Mouse (Mus musculus): ENCODE results near the gene Zfp11. TPM values are rescaled to one million over a fixed set of nuclear protein-coding genes. Genes with fewer than 3 reads are reported as not detected.
A peak's percentile ranks its signal among the peaks of the same experiment; 100 is the strongest.

Zfp11 gene
- polyA plus RNA-seq (2015; fragmentation: Nextera tagmentation; extraction: Ambion mirVana) = 4.1 and 4.3 TPM in 2 replicates

DNA sequence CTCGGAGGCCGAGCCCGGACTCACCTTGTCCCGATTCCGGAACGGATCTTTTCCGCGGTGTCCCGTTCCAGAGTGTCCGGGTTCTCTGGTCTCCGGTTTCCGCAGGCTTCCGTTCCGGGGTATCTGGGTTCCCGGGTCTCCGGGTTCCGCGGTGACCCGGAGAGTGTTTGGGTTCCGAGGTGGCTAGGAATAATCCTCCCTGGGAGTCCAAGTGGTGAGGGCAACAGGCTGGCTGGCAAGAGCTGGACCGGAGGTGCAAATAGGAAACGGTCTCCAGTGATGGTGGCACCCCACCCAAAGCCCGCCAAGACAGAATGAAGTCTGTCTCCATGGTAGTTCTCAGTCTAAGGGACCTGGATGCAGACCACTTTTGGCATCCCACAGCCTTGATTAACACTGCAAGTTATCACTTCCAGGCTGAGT, at the start of gene Zfp11:
TSS of gene Zfp11 (minus strand) at position 64 of the 423 bp plus-strand sequence.
- H3K9me3 ChIP-seq (replicated peaks; ENCODE audit: control insufficient read depth, low read length) = no peaks in the 10 kb centered on the region; the same call in 1 of the 2 replicates
- H3K27ac ChIP-seq (ENCODE audit: low read length) = no peak within 1 kb of the TSS
- 2% methylated on average over 23 of the region's 23 CpGs for WGBS

DNA sequence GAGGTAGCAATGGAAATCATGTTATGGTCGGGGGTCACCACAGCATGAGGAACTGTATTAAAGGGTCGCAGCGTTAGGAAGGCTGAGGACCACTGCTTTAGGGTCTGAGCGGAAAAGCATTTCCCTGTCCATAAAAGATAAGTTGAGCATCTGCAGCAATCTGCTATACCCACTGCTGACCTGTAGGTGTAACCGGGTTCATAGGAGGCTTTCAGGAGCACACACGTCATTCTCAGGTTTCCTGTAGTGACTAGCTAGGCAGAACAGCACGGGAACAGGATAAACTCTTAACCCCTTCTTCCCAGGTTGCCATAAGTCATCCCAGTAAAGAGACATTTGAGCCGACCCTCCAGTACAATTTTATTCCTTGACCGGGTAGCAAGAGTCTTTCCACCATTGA, 47.1 kb upstream of the Zfp11 start:
- ATAC-seq (ENCODE audit: insufficient read depth, low FRiP score) = no peak
- H3K9ac ChIP-seq (ENCODE audit: low read length) = no peak overlapping the region
- H3K9me3 ChIP-seq (replicated peaks; ENCODE audit: control insufficient read depth, low read length) = no peaks in the 10 kb centered on the region
- peaks cover 8% of the 10 kb centered on the region for H3K4me1 ChIP-seq (ENCODE audit: control insufficient read depth, insufficient read depth, low read length)
- 74% methylated on average over 9 of the region's 9 CpGs for WGBS
- no peak overlapping the region for H3K27ac ChIP-seq (ENCODE audit: low read length)
- H3K27me3 ChIP-seq (ENCODE audit: control insufficient read depth, insufficient read depth, low read length) = no peaks in the 10 kb centered on the region
- H3K4me2 ChIP-seq (ENCODE audit: low read depth, low read length) = no peak overlapping the region
- peaks cover 30% of the 10 kb centered on the region for H3K36me3 ChIP-seq (ENCODE audit: control insufficient read depth, insufficient read depth, low read length)
- H3K4me3 ChIP-seq (replicated peaks; ENCODE audit: low read length) = no peak overlapping the region

More for the DNA sequence above, at the start of gene Zfp11:
- H3K36me3 ChIP-seq (ENCODE audit: control insufficient read depth, insufficient read depth, low read length) = no peaks in the 10 kb centered on the region
- peaks cover 6% of the 10 kb centered on the region for H3K4me1 ChIP-seq (ENCODE audit: control insufficient read depth, insufficient read depth, low read length)
- ATAC-seq (ENCODE audit: insufficient read depth, low FRiP score) = peak; percentile 81
- H3K4me3 ChIP-seq (replicated peaks; ENCODE audit: low read length) = peak within 1 kb of the TSS; percentile 72
- H3K27me3 ChIP-seq (ENCODE audit: control insufficient read depth, insufficient read depth, low read length) = no peaks in the 10 kb centered on the region
- peak within 1 kb of the TSS; percentile 85 for H3K9ac ChIP-seq (ENCODE audit: low read length)
- peak within 1 kb of the TSS; percentile 79 for H3K4me2 ChIP-seq (ENCODE audit: low read depth, low read length)

DNA sequence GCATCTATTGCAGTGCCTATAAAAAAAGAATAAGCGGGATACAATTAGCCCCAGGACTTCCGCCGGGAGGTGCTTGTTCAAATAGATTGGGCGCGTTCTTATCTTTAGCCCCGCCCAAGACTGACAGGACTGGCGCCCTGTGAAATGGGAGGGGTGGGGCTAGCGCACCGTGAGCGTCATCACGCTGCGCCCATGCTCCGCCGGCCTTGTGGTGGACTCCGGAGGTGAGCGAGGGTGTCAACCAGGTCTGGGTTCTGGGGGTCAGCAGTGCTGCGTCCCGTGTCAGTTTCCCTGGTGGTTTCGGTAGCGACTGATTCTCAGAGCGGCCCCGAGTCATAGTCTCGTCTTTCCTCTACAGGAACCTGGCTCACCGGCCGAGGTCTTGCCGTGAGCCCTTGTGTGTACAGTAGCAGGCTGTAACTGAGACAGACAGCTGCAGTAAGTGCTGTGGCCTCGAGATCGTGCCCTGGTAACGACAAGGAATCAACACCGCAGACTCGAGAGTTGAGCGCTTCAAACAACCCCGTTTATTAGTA, 45.5 kb upstream of the Zfp11 start, which contains the start of gene Mrps17:
TSS of gene Mrps17 (plus strand) at position 172 of the 536 bp plus-strand sequence.
- peak within 1 kb of the TSS; percentile 87 for H3K4me3 ChIP-seq (replicated peaks; ENCODE audit: low read length)
- peak within 1 kb of the TSS; percentile 83 for H3K4me2 ChIP-seq (ENCODE audit: low read depth, low read length)
- under 1% methylated on average over 33 of the region's 33 CpGs for WGBS
- peaks cover 8% of the 10 kb centered on the region for H3K4me1 ChIP-seq (ENCODE audit: control insufficient read depth, insufficient read depth, low read length)
- H3K9ac ChIP-seq (ENCODE audit: low read length) = peak within 1 kb of the TSS; percentile 90
- no peaks in the 10 kb centered on the region for H3K9me3 ChIP-seq (replicated peaks; ENCODE audit: control insufficient read depth, low read length)
- peak within 1 kb of the TSS; percentile 56 for H3K27ac ChIP-seq (ENCODE audit: low read length)
- ATAC-seq (ENCODE audit: insufficient read depth, low FRiP score) = peak; percentile 98
- no peaks in the 10 kb centered on the region for H3K27me3 ChIP-seq (ENCODE audit: control insufficient read depth, insufficient read depth, low read length)
- H3K36me3 ChIP-seq (ENCODE audit: control insufficient read depth, insufficient read depth, low read length) = peaks cover 30% of the 10 kb centered on the region

DNA sequence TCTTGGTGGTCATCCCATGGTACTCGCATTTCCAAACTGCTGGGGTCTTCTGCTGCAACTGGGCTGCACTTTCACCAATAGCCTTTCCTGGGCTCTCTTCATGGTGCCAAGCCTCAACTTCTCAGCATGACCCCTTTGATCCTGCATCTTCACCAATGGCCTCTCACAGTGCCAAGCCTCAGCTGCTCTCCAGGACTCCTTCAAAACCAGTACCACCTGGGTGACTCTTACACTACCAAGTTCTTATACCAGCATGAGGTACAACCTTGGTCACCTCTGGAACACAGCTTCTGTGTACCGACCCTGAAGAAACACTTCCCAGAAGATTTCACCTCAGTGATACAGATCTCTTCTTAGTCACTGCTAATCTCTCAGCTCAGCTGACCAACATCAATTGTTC, 38.5 kb upstream of the Zfp11 start, which contains the start of gene Sept14:
TSS of gene Sept14 (minus strand) at position 101 of the 400 bp plus-strand sequence.
- no peak within 1 kb of the TSS for H3K4me3 ChIP-seq (replicated peaks; ENCODE audit: low read length)

DNA sequence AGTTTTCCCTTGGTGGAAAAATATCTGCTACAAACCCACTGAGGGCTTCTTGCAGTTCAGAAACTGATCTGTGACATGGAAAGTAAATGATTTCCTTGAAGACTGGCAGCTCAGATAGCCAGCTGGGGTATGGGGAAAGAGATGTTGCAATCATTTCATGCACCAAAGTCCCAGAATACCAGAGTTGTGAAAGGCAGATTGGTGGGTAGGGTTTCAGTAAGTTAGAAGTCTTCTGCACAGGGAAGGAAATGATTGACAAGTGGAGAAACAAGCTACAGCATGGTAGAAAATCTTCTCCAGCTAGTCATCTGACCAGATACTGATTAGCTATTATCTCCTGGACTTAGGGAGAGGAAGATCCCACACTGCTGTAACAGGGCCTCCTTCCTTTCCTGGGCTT, 33.5 kb upstream of the Zfp11 start:
- no peak overlapping the region for H3K9ac ChIP-seq (ENCODE audit: low read length)
- no peak for ATAC-seq (ENCODE audit: insufficient read depth, low FRiP score)
- no peak overlapping the region for H3K27ac ChIP-seq (ENCODE audit: low read length)
- H3K9me3 ChIP-seq (replicated peaks; ENCODE audit: control insufficient read depth, low read length) = no peaks in the 10 kb centered on the region
- H3K4me2 ChIP-seq (ENCODE audit: low read depth, low read length) = no peak overlapping the region
- no peak overlapping the region for H3K4me3 ChIP-seq (replicated peaks; ENCODE audit: low read length)
- no peaks in the 10 kb centered on the region for H3K27me3 ChIP-seq (ENCODE audit: control insufficient read depth, insufficient read depth, low read length)
- H3K36me3 ChIP-seq (ENCODE audit: control insufficient read depth, insufficient read depth, low read length) = no peaks in the 10 kb centered on the region
- no peaks in the 10 kb centered on the region for H3K4me1 ChIP-seq (ENCODE audit: control insufficient read depth, insufficient read depth, low read length)

More for the DNA sequence above, 38.5 kb upstream of the Zfp11 start, which contains the start of gene Sept14:
- no peak for ATAC-seq (ENCODE audit: insufficient read depth, low FRiP score)
- H3K27ac ChIP-seq (ENCODE audit: low read length) = no peak within 1 kb of the TSS
- 55% methylated on average over 2 of the region's 2 CpGs for WGBS
- no peaks in the 10 kb centered on the region for H3K27me3 ChIP-seq (ENCODE audit: control insufficient read depth, insufficient read depth, low read length)
- no peaks in the 10 kb centered on the region for H3K9me3 ChIP-seq (replicated peaks; ENCODE audit: control insufficient read depth, low read length)
- no peak within 1 kb of the TSS for H3K4me2 ChIP-seq (ENCODE audit: low read depth, low read length)
- no peaks in the 10 kb centered on the region for H3K4me1 ChIP-seq (ENCODE audit: control insufficient read depth, insufficient read depth, low read length)
- H3K36me3 ChIP-seq (ENCODE audit: control insufficient read depth, insufficient read depth, low read length) = no peaks in the 10 kb centered on the region
- no peak within 1 kb of the TSS for H3K9ac ChIP-seq (ENCODE audit: low read length)

DNA sequence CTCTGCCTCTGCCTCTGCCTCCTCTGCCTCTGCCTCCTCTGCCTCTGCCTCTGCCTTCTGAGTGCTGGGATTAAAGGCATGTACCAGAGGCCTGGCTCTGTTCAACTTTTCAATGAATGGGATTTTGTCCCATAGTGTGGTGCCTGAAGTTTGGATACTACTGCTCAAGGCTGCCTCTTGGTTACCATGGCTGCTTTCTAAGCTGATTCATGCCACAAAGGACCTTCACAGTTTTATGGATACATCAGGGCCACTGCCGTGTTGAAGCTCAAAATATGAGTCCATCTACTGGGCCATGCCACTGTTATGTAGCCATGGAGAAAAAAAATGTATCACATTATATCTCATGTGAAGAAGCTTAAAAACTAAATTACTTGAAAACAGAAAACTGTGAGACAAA, 31.8 kb upstream of the Zfp11 start:
- no peak for ATAC-seq (ENCODE audit: insufficient read depth, low FRiP score)
- no peak overlapping the region for H3K4me3 ChIP-seq (replicated peaks; ENCODE audit: low read length)
- H3K9me3 ChIP-seq (replicated peaks; ENCODE audit: control insufficient read depth, low read length) = no peaks in the 10 kb centered on the region
- no peaks in the 10 kb centered on the region for H3K36me3 ChIP-seq (ENCODE audit: control insufficient read depth, insufficient read depth, low read length)
- WGBS = 68% methylated on average over 1 of the region's 1 CpGs
- H3K27ac ChIP-seq (ENCODE audit: low read length) = no peak overlapping the region
- no peaks in the 10 kb centered on the region for H3K27me3 ChIP-seq (ENCODE audit: control insufficient read depth, insufficient read depth, low read length)
- H3K4me1 ChIP-seq (ENCODE audit: control insufficient read depth, insufficient read depth, low read length) = no peaks in the 10 kb centered on the region
- no peak overlapping the region for H3K4me2 ChIP-seq (ENCODE audit: low read depth, low read length)
- H3K9ac ChIP-seq (ENCODE audit: low read length) = no peak overlapping the region

DNA sequence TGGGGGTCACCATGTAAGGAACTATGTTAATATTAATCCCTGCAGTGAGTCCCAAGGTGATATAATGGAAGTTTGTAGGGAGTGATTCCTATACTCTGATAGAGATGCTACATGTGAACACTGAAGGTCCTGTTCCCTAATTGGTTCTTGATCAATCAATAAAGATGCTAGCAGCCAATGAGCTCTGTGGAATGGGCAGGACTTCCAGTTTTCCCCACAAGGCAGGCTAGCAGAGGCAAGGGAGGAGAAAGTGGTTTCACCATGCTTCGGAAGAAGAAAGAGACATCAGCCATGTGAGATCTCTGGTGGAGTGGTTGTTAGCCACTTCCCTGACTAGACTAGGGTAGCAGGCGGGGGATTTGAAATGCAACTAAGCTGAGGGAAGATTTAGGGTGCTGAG, 30.6 kb upstream of the Zfp11 start:
- H3K36me3 ChIP-seq (ENCODE audit: control insufficient read depth, insufficient read depth, low read length) = no peaks in the 10 kb centered on the region
- H3K27ac ChIP-seq (ENCODE audit: low read length) = no peak overlapping the region
- no peak overlapping the region; the same call in 1 of the 2 replicates for H3K4me3 ChIP-seq (replicated peaks; ENCODE audit: low read length)
- 0 out of 2 replicates have a peak overlapping the region, but pooled peaks have one; percentile 15 for H3K4me2 ChIP-seq (ENCODE audit: low read depth, low read length)
- H3K9me3 ChIP-seq (replicated peaks; ENCODE audit: control insufficient read depth, low read length) = no peaks in the 10 kb centered on the region
- 32% methylated on average over 2 of the region's 2 CpGs for WGBS
- H3K27me3 ChIP-seq (ENCODE audit: control insufficient read depth, insufficient read depth, low read length) = no peaks in the 10 kb centered on the region
- ATAC-seq (ENCODE audit: insufficient read depth, low FRiP score) = no peak
- no peaks in the 10 kb centered on the region for H3K4me1 ChIP-seq (ENCODE audit: control insufficient read depth, insufficient read depth, low read length)
- no peak overlapping the region for H3K9ac ChIP-seq (ENCODE audit: low read length)

DNA sequence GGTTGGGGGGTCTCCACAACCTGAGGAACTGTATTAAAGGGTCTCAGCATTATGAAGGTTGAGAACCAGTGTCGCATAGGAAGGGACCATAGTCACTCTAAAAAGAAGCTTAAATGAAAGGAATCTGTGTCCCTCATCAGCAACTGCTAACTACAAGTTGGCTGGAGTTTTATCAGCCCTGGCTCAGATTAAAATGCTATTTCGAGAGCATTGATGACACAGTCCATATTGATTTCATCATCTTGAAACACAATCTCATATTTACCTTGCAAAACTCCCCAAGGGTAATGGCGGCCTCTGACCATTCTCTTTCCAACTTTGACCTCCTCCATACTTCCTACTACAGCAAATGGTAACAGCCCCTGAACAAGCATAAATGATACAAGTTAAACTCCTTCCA, 20.6 kb upstream of the Zfp11 start:
- Histone ChIP-seq H3K9me3 (replicated peaks; ENCODE audit: control insufficient read depth, low read length) (no peaks in the 10 kb centered on the region), H3K27me3 (ENCODE audit: control insufficient read depth, insufficient read depth, low read length) (no peaks in the 10 kb centered on the region), H3K36me3 (ENCODE audit: control insufficient read depth, insufficient read depth, low read length) (no peaks in the 10 kb centered on the region), H3K4me3 (replicated peaks; ENCODE audit: low read length) (no peak overlapping the region), H3K9ac (ENCODE audit: low read length) (no peak overlapping the region), H3K4me2 (ENCODE audit: low read depth, low read length) (no peak overlapping the region), H3K27ac (ENCODE audit: low read length) (no peak overlapping the region), H3K4me1 (ENCODE audit: control insufficient read depth, insufficient read depth, low read length) (no peaks in the 10 kb centered on the region)
- 77% methylated on average over 3 of the region's 3 CpGs for WGBS
- ATAC-seq (ENCODE audit: insufficient read depth, low FRiP score) = no peak

DNA sequence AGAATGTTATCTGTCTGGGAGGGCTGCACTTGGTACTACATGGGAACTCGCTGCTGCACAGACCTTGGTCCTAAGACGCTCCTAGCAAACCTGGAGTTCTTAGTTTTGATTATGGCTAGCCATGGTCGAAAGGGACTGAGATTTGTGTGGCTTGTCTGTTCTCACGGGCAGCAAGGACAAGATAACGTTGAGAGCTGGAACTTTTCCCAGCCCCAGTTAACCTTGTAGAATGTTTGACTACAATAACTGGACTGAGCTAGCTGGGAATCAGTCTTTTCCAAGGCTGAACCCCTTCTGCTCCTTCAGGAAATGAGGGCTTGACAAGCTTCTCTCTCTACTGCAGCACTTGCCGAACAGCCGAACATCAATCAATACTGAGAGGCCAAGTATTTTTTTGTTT, 17.7 kb upstream of the Zfp11 start:
- no peaks in the 10 kb centered on the region for H3K4me1 ChIP-seq (ENCODE audit: control insufficient read depth, insufficient read depth, low read length)
- H3K4me3 ChIP-seq (replicated peaks; ENCODE audit: low read length) = no peak overlapping the region
- no peaks in the 10 kb centered on the region for H3K36me3 ChIP-seq (ENCODE audit: control insufficient read depth, insufficient read depth, low read length)
- 72% methylated on average over 7 of the region's 7 CpGs for WGBS
- no peak overlapping the region for H3K27ac ChIP-seq (ENCODE audit: low read length)
- H3K4me2 ChIP-seq (ENCODE audit: low read depth, low read length) = no peak overlapping the region
- H3K9me3 ChIP-seq (replicated peaks; ENCODE audit: control insufficient read depth, low read length) = no peaks in the 10 kb centered on the region
- H3K27me3 ChIP-seq (ENCODE audit: control insufficient read depth, insufficient read depth, low read length) = no peaks in the 10 kb centered on the region
- no peak overlapping the region for H3K9ac ChIP-seq (ENCODE audit: low read length)
- ATAC-seq (ENCODE audit: insufficient read depth, low FRiP score) = no peak
